Mouse (Mus musculus): ENCODE data around the gene Tmem259. TPM values are rescaled to one million over a fixed set of nuclear protein-coding genes. Genes with fewer than 3 reads are reported as not detected.

The Tmem259 gene
- polyA plus RNA-seq, 1 experiment, result 102 TPM

GRCm38 (mm10) chr10:79974668-79975067, 9.5 kb downstream of the Tmem259 start:
- Histone ChIP-seq H3K27me3 (ENCODE audit: control insufficient read depth, insufficient read depth, insufficient read length) (peaks cover 3% of the 10 kb centered on the region), H3ac (ENCODE audit: control insufficient read depth, insufficient read length, low read depth) (no peak overlapping the region), H3K4me3 (ENCODE audit: insufficient read depth, poor library complexity, severe bottlenecking) (no peak overlapping the region), H3K36me3 (ENCODE audit: control insufficient read depth, insufficient read depth) (peaks cover 32% of the 10 kb centered on the region), H3K79me3 (ENCODE audit: low read depth) (no peaks in the 10 kb centered on the region), H3K79me2 (ENCODE audit: control insufficient read depth, insufficient read depth) (peaks cover 9% of the 10 kb centered on the region)
- TF ChIP-seq FOSL1 (IDR thresholded peaks at IDR 0.05; ENCODE audit: insufficient read depth, low read length, poor library complexity, severe bottlenecking), result no peak
- TF ChIP-seq USF1 (IDR thresholded peaks at IDR 0.05; ENCODE audit: low read depth), result no peak
- no peak for TF ChIP-seq MYOD1 (IDR thresholded peaks at IDR 0.05; ENCODE audit: control insufficient read depth, insufficient read length, low read depth)
- TF ChIP-seq MYOG (IDR thresholded peaks at IDR 0.05; ENCODE audit: control insufficient read depth, extremely low read depth, insufficient read length), result no peak
- TF ChIP-seq MAX (IDR thresholded peaks at IDR 0.05), result no peak
- TF ChIP-seq CTCF (IDR thresholded peaks at IDR 0.05; ENCODE audit: control insufficient read depth, insufficient read depth, insufficient read length), result no peak
- TF ChIP-seq CEBPB (IDR thresholded peaks at IDR 0.05; ENCODE audit: low read depth), result no peak

- no peak overlapping the region for H3ac ChIP-seq (ENCODE audit: control insufficient read depth, insufficient read length, low read depth)
- no peaks in the 10 kb centered on the region for H3K79me3 ChIP-seq (ENCODE audit: low read depth)
- TF ChIP-seq MYOD1 (IDR thresholded peaks at IDR 0.05; ENCODE audit: control insufficient read depth, insufficient read length, low read depth), result no peak
- TF ChIP-seq MYOG (IDR thresholded peaks at IDR 0.05; ENCODE audit: control insufficient read depth, extremely low read depth, insufficient read length), result no peak
- no peak for TF ChIP-seq CEBPB (IDR thresholded peaks at IDR 0.05; ENCODE audit: low read depth)
- TF ChIP-seq CTCF (IDR thresholded peaks at IDR 0.05; ENCODE audit: control insufficient read depth, insufficient read depth, insufficient read length), result no peak
- no peak for TF ChIP-seq USF1 (IDR thresholded peaks at IDR 0.05; ENCODE audit: low read depth)
- no peak for TF ChIP-seq MAX (IDR thresholded peaks at IDR 0.05)
- no peak for TF ChIP-seq FOSL1 (IDR thresholded peaks at IDR 0.05; ENCODE audit: insufficient read depth, low read length, poor library complexity, severe bottlenecking)
- peaks cover 28% of the 10 kb centered on the region for H3K36me3 ChIP-seq (ENCODE audit: control insufficient read depth, insufficient read depth)
- peaks cover 3% of the 10 kb centered on the region for H3K27me3 ChIP-seq (ENCODE audit: control insufficient read depth, insufficient read depth, insufficient read length)
- H3K4me3 ChIP-seq (ENCODE audit: insufficient read depth, poor library complexity, severe bottlenecking), result no peak overlapping the region
- peaks cover 3% of the 10 kb centered on the region for H3K79me2 ChIP-seq (ENCODE audit: control insufficient read depth, insufficient read depth)
Observed at GRCm38 (mm10) chr10:79974087-79974486, 10.0 kb downstream of the Tmem259 start.

GRCm38 (mm10) chr10:79972831-79973230, 11.3 kb downstream of the Tmem259 start:
- peaks cover 3% of the 10 kb centered on the region for H3K27me3 ChIP-seq (ENCODE audit: control insufficient read depth, insufficient read depth, insufficient read length)
- no peak overlapping the region for H3ac ChIP-seq (ENCODE audit: control insufficient read depth, insufficient read length, low read depth)
- peaks cover 25% of the 10 kb centered on the region for H3K36me3 ChIP-seq (ENCODE audit: control insufficient read depth, insufficient read depth)
- no peaks in the 10 kb centered on the region for H3K79me3 ChIP-seq (ENCODE audit: low read depth)
- H3K79me2 ChIP-seq (ENCODE audit: control insufficient read depth, insufficient read depth), result no peaks in the 10 kb centered on the region
- no peak overlapping the region for H3K4me3 ChIP-seq (ENCODE audit: insufficient read depth, poor library complexity, severe bottlenecking)
- TF ChIP-seq CTCF (IDR thresholded peaks at IDR 0.05; ENCODE audit: control insufficient read depth, insufficient read depth, insufficient read length) (no peak), CEBPB (IDR thresholded peaks at IDR 0.05; ENCODE audit: low read depth) (no peak), FOSL1 (IDR thresholded peaks at IDR 0.05; ENCODE audit: insufficient read depth, low read length, poor library complexity, severe bottlenecking) (no peak), USF1 (IDR thresholded peaks at IDR 0.05; ENCODE audit: low read depth) (no peak), MYOD1 (IDR thresholded peaks at IDR 0.05; ENCODE audit: control insufficient read depth, insufficient read length, low read depth) (no peak), MYOG (IDR thresholded peaks at IDR 0.05; ENCODE audit: control insufficient read depth, extremely low read depth, insufficient read length) (no peak), MAX (IDR thresholded peaks at IDR 0.05) (no peak)

GRCm38 (mm10) chr10:79971183-79971497, 13.0 kb downstream of the Tmem259 start:
- no peaks in the 10 kb centered on the region for H3K79me3 ChIP-seq (ENCODE audit: low read depth)
- TF ChIP-seq FOSL1 (IDR thresholded peaks at IDR 0.05; ENCODE audit: insufficient read depth, low read length, poor library complexity, severe bottlenecking) (no peak), MYOD1 (IDR thresholded peaks at IDR 0.05; ENCODE audit: control insufficient read depth, insufficient read length, low read depth) (no peak), USF1 (IDR thresholded peaks at IDR 0.05; ENCODE audit: low read depth) (no peak), CEBPB (IDR thresholded peaks at IDR 0.05; ENCODE audit: low read depth) (no peak), MAX (IDR thresholded peaks at IDR 0.05) (no peak), CTCF (IDR thresholded peaks at IDR 0.05; ENCODE audit: control insufficient read depth, insufficient read depth, insufficient read length) (no peak), MYOG (IDR thresholded peaks at IDR 0.05; ENCODE audit: control insufficient read depth, extremely low read depth, insufficient read length) (no peak)
- H3K79me2 ChIP-seq (ENCODE audit: control insufficient read depth, insufficient read depth), result no peaks in the 10 kb centered on the region
- H3K27me3 ChIP-seq (ENCODE audit: control insufficient read depth, insufficient read depth, insufficient read length), result peaks cover 3% of the 10 kb centered on the region
- H3K36me3 ChIP-seq (ENCODE audit: control insufficient read depth, insufficient read depth), result peaks cover 27% of the 10 kb centered on the region
- no peak overlapping the region for H3K4me3 ChIP-seq (ENCODE audit: insufficient read depth, poor library complexity, severe bottlenecking)
- no peak overlapping the region for H3ac ChIP-seq (ENCODE audit: control insufficient read depth, insufficient read length, low read depth)

GRCm38 (mm10) chr10:79970415-79971182, 13.5 kb downstream of the Tmem259 start, which contains the start of gene Grin3b:
Gene Grin3b (plus strand): TSS chr10:79970715.
- Histone ChIP-seq H3K4me3 (ENCODE audit: insufficient read depth, poor library complexity, severe bottlenecking) (no peak within 1 kb of the TSS), H3K27me3 (ENCODE audit: control insufficient read depth, insufficient read depth, insufficient read length) (peaks cover 3% of the 10 kb centered on the region), H3K36me3 (ENCODE audit: control insufficient read depth, insufficient read depth) (peaks cover 27% of the 10 kb centered on the region), H3K79me3 (ENCODE audit: low read depth) (no peaks in the 10 kb centered on the region), H3ac (ENCODE audit: control insufficient read depth, insufficient read length, low read depth) (no peak within 1 kb of the TSS), H3K79me2 (ENCODE audit: control insufficient read depth, insufficient read depth) (no peaks in the 10 kb centered on the region)
- TF ChIP-seq MYOG (IDR thresholded peaks at IDR 0.05; ENCODE audit: control insufficient read depth, extremely low read depth, insufficient read length), result no peak
- TF ChIP-seq CTCF (IDR thresholded peaks at IDR 0.05; ENCODE audit: control insufficient read depth, insufficient read depth, insufficient read length), result no peak
- no peak for TF ChIP-seq MYOD1 (IDR thresholded peaks at IDR 0.05; ENCODE audit: control insufficient read depth, insufficient read length, low read depth)
- no peak for TF ChIP-seq USF1 (IDR thresholded peaks at IDR 0.05; ENCODE audit: low read depth)
- no peak for TF ChIP-seq MAX (IDR thresholded peaks at IDR 0.05)
- TF ChIP-seq FOSL1 (IDR thresholded peaks at IDR 0.05; ENCODE audit: insufficient read depth, low read length, poor library complexity, severe bottlenecking), result no peak
- no peak for TF ChIP-seq CEBPB (IDR thresholded peaks at IDR 0.05; ENCODE audit: low read depth)

Data from C2C12 (cell line).